Mouse (Mus musculus): ENCODE data around the gene Gm10662. TPM values are rescaled to one million over a fixed set of nuclear protein-coding genes. Genes with fewer than 3 reads are reported as not detected.

The Gm10662 gene
- total RNA-seq (2023) = not detected

DNA sequence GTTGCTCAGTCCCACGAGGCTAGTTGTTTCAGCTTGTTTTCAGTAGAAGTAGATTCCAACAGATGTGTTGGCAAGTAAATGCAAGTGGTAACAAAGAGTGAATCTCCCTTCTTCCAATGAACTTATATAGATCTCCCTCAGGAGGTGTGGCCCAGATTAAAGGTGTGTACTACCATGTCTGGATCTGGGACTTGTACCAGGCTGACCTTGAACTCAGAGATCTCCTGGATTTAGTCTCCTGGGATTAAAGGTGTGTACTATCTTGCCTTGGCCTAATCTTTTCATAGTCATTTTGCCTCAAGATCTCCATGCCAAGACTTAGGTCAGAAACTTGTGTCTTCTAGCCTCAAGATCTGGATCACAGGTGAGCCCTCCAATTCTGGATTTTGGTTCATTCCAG is at the start of gene Gm10662:
TSS of gene Gm10662 (minus strand) at position 101 of the 400 bp plus-strand sequence.

Other genes starting within 250 kb of the Gm10662 start
- gene Gm4214, start 159.8 kb downstream of the Gm10662 start, total RNA-seq (2023) = not detected
- gene Gm4216, start 124.6 kb downstream of the Gm10662 start, total RNA-seq (2023) = not detected
- not detected for gene Vmn1r163, start 88.9 kb downstream of the Gm10662 start, total RNA-seq (2023)
- gene Gm8720, start 77.0 kb downstream of the Gm10662 start, total RNA-seq (2023) = not detected
- not detected for gene Vmn1r165, start 72.9 kb upstream of the Gm10662 start, total RNA-seq (2023)
- not detected for gene Vmn1r166, start 107.2 kb upstream of the Gm10662 start, total RNA-seq (2023)
- not detected for gene Gm6902, start 134.4 kb upstream of the Gm10662 start, total RNA-seq (2023)
- gene Nlrp4e, start 156.7 kb upstream of the Gm10662 start, total RNA-seq (2023) = not detected
- not detected for gene Nlrp5, start 241.4 kb upstream of the Gm10662 start, total RNA-seq (2023)

Measured in T-cell, adult 66 days (primary cell).